8 mouse cellular contexts compared by ENCODE assay signal in the genomic region with DNA sequence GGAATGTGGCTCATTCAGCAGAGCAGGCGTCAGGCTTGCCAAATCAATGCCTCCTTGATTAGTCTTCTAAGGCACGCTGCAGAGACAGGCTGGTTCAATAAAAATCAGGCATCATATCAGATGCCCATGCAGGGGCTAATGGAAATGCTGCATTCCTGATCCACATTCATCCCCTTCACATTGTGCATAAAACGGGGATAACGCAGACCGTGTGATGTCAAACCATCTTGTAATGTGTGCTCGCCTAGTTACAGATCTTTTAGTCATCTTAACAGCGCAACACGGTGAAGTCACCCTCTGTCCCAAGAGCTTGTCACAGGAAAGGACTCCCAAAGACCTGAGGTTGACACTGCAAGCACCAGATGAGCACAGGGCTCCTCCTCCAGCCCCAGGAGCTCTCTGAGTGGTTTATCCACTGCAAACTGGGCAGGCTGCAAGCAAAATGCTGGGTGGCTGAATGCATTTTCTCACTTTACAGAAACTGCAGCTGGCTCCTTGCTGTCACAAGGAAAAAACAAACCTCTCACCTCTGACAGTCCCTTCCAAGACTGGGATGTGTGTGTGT. TPM values are rescaled to one million over a fixed set of nuclear protein-coding genes. Genes with fewer than 3 reads are reported as not detected.
DNase-seq lines count a peak whose midpoint lies in the region; ATAC-seq lines count a peak whose summit lies in the region.

No protein-coding gene starts in this region.

- no peak overlapping the region for H3K9ac ChIP-seq in hindbrain, embryonic 16.5 days (ENCODE audit: low read depth, low read length)

- DNase-seq in lung, postnatal 36 days, result peak; percentile 11
- no peak for DNase-seq in lung, adult 18-20 months
- DNase-seq in embryo, embryonic 11 days, result peak; percentile 39
- DNase-seq in mesoderm, embryonic 11.5 days (ENCODE audit: low read depth, low spot score), result peak; percentile 15
- peak; percentile 62 for DNase-seq in yolk sac, embryonic 10.5 days (ENCODE audit: low spot score)
- DNase-seq in left cerebral cortex, adult 18-20 months (ENCODE audit: low spot score in 2 of 2), result no peak
- no peak for DNase-seq in cerebellum, postnatal 10 days

- H3K27ac ChIP-seq in hindbrain, embryonic 16.5 days (ENCODE audit: low read depth, low read length), result no peak overlapping the region

- no peaks in the 10 kb centered on the region for H3K36me3 ChIP-seq in hindbrain, embryonic 16.5 days (ENCODE audit: control insufficient read depth, insufficient read depth, low read length)

- 21% methylated on average over 8 of the region's 8 CpGs for WGBS in hindbrain, embryonic 16.5 days

- peak overlapping the region; percentile 97 for H3K4me2 ChIP-seq in hindbrain, embryonic 16.5 days (ENCODE audit: low read length)

- peaks cover 11% of the 10 kb centered on the region for H3K4me1 ChIP-seq in hindbrain, embryonic 16.5 days (ENCODE audit: control insufficient read depth, insufficient read depth, low read depth, low read length)

- ATAC-seq in hindbrain, embryonic 16.5 days, result no peak

- no peaks in the 10 kb centered on the region for H3K9me3 ChIP-seq in hindbrain, embryonic 16.5 days (ENCODE audit: control insufficient read depth, low read length)

- H3K27me3 ChIP-seq in hindbrain, embryonic 16.5 days (replicated peaks; ENCODE audit: control insufficient read depth, insufficient read depth, low read length), result 0 out of 2 replicates have a peak, but pooled peaks cover 2% of the 10 kb centered on the region

- H3K4me3 ChIP-seq in hindbrain, embryonic 16.5 days (ENCODE audit: low read length), result peak overlapping the region; percentile 11; the same call in 1 of the 2 replicates

RNA-seq across cellular contexts. Expression of a gene that starts 1.7 kb away (rescaled TPM):
- polyA plus RNA-seq in hindbrain, embryonic 16.5 days (2015; fragmentation: Nextera tagmentation; extraction: Ambion mirVana), result 3.5 and 3.8 TPM in 2 replicates
- 10 to 100 TPM; 16.1 to 19.7 TPM for total RNA-seq in left cerebral cortex, adult 18-20 months (2021)

Comparison
In these comparisons a context has a peak if more than half of its experiments do, and no peak if none do; other contexts are left out.
1. DNase-seq: peak in lung, postnatal 36 days (single experiment), embryo, embryonic 11 days (single experiment), mesoderm, embryonic 11.5 days (single experiment) and yolk sac, embryonic 10.5 days (single experiment); none in lung, adult 18-20 months (0 of 2), left cerebral cortex, adult 18-20 months (0 of 2) and cerebellum, postnatal 10 days (0 of 2).